Mouse (Mus musculus) small intestine, adult 2 months (tissue): ENCODE measurements around the gene Sytl1. TPM values are rescaled to one million over a fixed set of nuclear protein-coding genes. Genes with fewer than 3 reads are reported as not detected.

Source experiments
- H3K27ac ChIP-seq: fragments of 200-500 bp; 2 replicates; pipeline ENCODE4 v1.5.1; 2012; ENCODE audit warnings: low read depth, low read length, control low read depth, inconsistent platforms; ENCODE audit not compliant: insufficient read depth
- H3K27me3 ChIP-seq: fragments of 200-500 bp; 2 replicates; pipeline ENCODE4 v1.6.1; 2012; ENCODE audit warnings: mild to moderate bottlenecking, moderate library complexity, low read length, inconsistent platforms; ENCODE audit not compliant: control insufficient read depth, insufficient read depth
- H3K36me3 ChIP-seq: fragments of 200-500 bp; 2 replicates; pipeline ENCODE4 v1.6.1; 2012; ENCODE audit warnings: mild to moderate bottlenecking, low read length, control low read depth, inconsistent platforms; ENCODE audit not compliant: control insufficient read depth, insufficient read depth
- H3K4me1 ChIP-seq: fragments of 200-500 bp; 2 replicates; pipeline ENCODE4 v1.6.1; 2012; ENCODE audit warnings: low read length, inconsistent platforms, mixed read lengths; ENCODE audit not compliant: control insufficient read depth, insufficient read depth, insufficient read length
- H3K4me3 ChIP-seq: fragments of 200-500 bp; 2 replicates; pipeline ENCODE4 v1.5.1; 2012; ENCODE audit warnings: low read depth, mild to moderate bottlenecking, control low read depth, inconsistent platforms, low read length, moderate library complexity
- CTCF ChIP-seq: fragments of 200-500 bp; IDR thresholded peaks from 2 replicates; pipeline ENCODE4 v1.5.1; 2012; ENCODE audit warnings: low read depth, mild to moderate bottlenecking, control low read depth, inconsistent platforms, low read length, moderate library complexity, mixed read lengths; ENCODE audit not compliant: insufficient replicate concordance, insufficient read length; ENCODE audit errors: extremely low read depth
- POLR2A ChIP-seq: fragments of 200-500 bp; IDR thresholded peaks from 2 replicates; pipeline ENCODE4 v1.6.1; 2012; ENCODE audit warnings: low read depth, mild to moderate bottlenecking, control low read depth, inconsistent platforms, low read length, moderate library complexity
- WGBS: fragments of 180-500 bp; shearing (Covaris S2); methylation state at CpG from one replicate; pipeline ENCODE4 v1.1.7; 2018; 5-methylcytosine and 5-hydroxymethylcytosine counted together
- polyA plus RNA-seq: library from polyadenylated mRNA; depleted of rRNA; stranded (reverse); fragments of >200 nt; gene quantifications from 2 replicates; pipeline ENCODE4 v1.2.3, GENCODE M21; 2012; rRNA removed

The Sytl1 gene
- 10.9 and 12.7 TPM in 2 replicates for polyA plus RNA-seq

DNA sequence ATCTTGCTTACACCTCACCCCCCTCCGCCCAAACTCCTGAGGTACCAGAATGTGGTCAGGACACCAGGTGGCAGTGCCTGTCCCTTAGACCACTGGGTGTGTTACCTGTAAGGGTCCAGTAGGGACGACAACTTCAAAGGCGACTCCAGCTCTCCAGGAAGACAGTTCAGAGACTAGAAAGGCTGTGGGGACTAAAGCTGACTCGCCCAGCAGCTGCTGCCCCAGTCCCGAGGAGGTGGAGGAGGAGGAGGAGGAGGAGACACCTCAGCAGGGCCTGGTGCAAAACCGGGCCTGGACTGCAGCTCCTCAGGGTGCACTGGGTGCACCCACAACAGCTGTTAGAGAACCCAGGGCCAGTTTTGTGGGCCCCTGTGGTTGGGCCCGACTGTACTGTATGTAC lies at the start of gene Sytl1:
Gene Sytl1, minus strand, starts transcription at position 232 of the 400 bp plus-strand sequence.
- WGBS, result 15% methylated on average over 7 of the region's 7 CpGs
- Histone ChIP-seq H3K36me3 (peaks cover 28% of the 10 kb centered on the region), H3K27ac (peak within 1 kb of the TSS; percentile 10; the same call in 1 of the 2 replicates), H3K4me1 (peaks cover 5% of the 10 kb centered on the region), H3K27me3 (no peaks in the 10 kb centered on the region), H3K4me3 (peak within 1 kb of the TSS; percentile 51)
- TF ChIP-seq CTCF, result no peak
- TF ChIP-seq POLR2A, result no peak; the same call in 1 of the 2 replicates

DNA sequence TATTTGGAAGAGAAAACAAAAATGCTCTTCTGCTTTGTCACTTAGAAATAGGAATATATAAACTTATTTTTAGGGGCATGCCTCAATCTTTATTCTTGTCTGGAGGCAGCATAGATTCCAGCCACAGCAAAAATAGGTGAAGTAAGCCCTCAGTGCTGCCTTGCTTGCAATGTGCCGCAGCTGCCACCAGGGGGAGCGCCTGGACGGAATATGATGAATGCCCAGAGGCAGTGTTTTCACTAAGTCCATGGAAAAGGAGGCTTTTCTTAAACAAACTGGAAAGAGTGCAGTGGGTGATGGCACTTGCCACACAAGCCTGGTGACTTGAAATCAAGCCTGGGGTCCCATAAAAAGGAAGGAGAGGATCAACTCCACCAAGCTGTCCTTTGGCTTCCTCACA lies 47.0 kb upstream of the Sytl1 start:
- Histone ChIP-seq H3K4me3 (no peak overlapping the region), H3K27me3 (no peaks in the 10 kb centered on the region), H3K27ac (no peak overlapping the region), H3K4me1 (peaks cover under 1% of the 10 kb centered on the region; the same call in 1 of the 2 replicates), H3K36me3 (peaks cover 16% of the 10 kb centered on the region)
- TF ChIP-seq POLR2A (no peak), CTCF (peak; percentile 98)
- WGBS, result 0% methylated on average over 3 of the region's 3 CpGs

DNA sequence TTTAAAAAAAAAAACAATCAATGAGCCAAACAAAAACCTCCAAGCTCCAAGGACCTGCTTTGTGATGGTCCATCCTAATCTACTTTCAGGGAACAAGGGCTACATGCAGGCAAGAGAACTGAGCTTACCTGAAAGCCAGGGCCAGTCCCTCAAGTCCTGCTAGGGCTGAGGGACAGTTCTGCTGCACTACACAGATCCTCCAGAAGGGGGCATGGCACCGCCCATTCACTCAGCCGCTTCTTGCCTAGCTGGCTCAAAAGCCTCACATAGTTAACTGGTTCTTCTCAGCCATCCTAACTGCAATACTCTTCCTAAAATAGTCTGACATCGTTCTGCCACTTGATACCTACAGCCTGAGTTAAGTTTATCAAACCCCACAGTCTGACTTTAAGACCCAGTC lies 44.4 kb upstream of the Sytl1 start:
- peak; percentile 70; the same call in 1 of the 2 replicates for TF ChIP-seq CTCF
- no peak for TF ChIP-seq POLR2A
- Histone ChIP-seq H3K27me3 (no peaks in the 10 kb centered on the region), H3K36me3 (peaks cover 24% of the 10 kb centered on the region), H3K4me1 (no peaks in the 10 kb centered on the region), H3K4me3 (no peak overlapping the region), H3K27ac (no peak overlapping the region)
- 42% methylated on average over 3 of the region's 3 CpGs for WGBS

DNA sequence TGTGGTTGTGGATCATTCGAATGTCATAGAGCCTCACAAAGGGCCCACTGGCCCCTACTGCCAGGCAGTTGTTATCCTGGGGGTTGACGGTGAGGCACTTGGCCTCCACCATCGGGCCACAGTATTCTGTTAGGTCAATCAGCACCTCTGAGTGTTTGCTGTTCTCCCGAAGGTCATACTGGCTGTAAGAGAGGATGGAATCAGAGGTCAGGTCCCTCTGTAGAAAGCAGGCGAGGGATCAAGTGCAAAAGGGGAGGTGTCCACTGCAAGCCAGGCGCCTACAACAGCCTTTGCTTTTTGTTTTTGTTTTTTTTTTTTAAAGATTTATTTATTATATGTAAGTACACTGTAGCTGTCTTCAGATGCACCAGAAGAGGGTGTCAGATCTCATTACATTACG lies 42.9 kb upstream of the Sytl1 start:
- Histone ChIP-seq H3K4me3 (no peak overlapping the region), H3K36me3 (peaks cover 34% of the 10 kb centered on the region), H3K27ac (no peak overlapping the region), H3K4me1 (no peaks in the 10 kb centered on the region), H3K27me3 (no peaks in the 10 kb centered on the region)
- WGBS, result 91% methylated on average over 7 of the region's 7 CpGs
- TF ChIP-seq POLR2A (no peak), CTCF (no peak)

DNA sequence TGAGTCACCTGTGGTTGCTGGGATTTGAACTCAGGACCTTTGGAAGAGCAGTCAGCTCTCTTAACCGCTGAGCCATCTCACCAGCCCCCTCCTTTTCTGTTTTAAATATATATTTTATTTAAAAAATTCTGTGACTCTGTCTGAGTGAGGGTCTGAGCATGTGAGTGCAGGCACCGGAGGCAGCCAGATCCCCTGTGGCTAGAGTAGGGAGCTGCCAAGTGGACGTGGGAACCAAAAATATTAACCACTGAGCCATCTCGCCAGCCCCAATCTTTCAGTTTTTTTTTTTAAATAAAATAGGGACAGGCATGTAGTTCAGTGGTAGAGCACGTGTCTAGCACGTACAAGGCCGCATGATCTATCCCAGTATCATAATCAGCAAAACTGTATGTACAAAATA lies 41.9 kb upstream of the Sytl1 start:
- H3K27me3 ChIP-seq, result no peaks in the 10 kb centered on the region
- peaks cover 44% of the 10 kb centered on the region for H3K36me3 ChIP-seq

DNA sequence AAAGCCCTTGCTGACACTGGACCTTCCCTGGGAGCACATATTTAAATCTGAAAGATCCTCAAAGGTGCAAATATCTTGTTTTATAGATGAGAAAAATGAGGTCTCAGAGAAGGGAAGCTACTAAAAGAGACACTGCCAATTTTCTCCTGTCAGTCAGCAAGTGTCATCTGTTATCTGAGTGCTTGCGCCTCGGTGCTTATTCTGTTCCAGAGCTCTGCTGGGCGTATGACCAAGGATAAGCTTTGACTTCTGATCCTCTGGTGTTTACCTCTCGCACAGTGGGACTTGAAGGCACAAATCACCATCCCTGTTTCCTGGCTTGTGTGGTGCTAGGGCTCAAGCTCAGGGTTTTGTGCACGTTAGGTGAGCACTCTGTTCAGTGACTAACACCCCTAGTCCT lies 39.8 kb upstream of the Sytl1 start:
- TF ChIP-seq POLR2A (no peak), CTCF (no peak)
- H3K27me3 ChIP-seq, result no peaks in the 10 kb centered on the region
- WGBS, result 77% methylated on average over 5 of the region's 5 CpGs
- no peaks in the 10 kb centered on the region for H3K4me1 ChIP-seq
- H3K4me3 ChIP-seq, result no peak overlapping the region
- no peak overlapping the region for H3K27ac ChIP-seq
- H3K36me3 ChIP-seq, result peaks cover 42% of the 10 kb centered on the region

More for the DNA sequence above, 41.9 kb upstream of the Sytl1 start:
- H3K4me1 ChIP-seq, result no peaks in the 10 kb centered on the region
- no peak overlapping the region for H3K27ac ChIP-seq
- TF ChIP-seq POLR2A (no peak), CTCF (no peak)
- 96% methylated on average over 7 of the region's 7 CpGs for WGBS
- H3K4me3 ChIP-seq, result no peak overlapping the region

DNA sequence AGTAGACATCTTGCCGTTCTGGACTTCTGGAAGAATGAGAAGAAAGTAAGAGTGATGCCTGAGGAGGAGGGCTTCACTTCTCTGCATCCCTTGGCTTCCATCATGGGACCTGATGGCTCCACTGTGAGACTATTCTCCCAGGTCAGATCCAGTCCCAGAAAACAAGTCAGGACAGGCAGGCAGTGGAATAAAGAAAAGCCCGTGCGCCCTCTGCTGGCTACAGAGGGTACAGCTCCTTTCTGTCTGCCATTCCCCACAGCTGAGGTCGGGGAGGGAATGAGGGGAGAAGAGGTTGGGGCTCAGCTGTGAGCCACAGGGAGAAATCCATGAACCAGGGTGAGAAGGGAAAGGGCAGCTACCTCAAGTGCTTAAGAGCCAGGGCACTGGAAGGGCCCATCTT lies 38.9 kb upstream of the Sytl1 start:
- H3K36me3 ChIP-seq, result peaks cover 42% of the 10 kb centered on the region
- TF ChIP-seq POLR2A (no peak), CTCF (peak; percentile 88; the same call in 1 of the 2 replicates)
- WGBS, result 29% methylated on average over 4 of the region's 4 CpGs
- H3K4me3 ChIP-seq, result no peak overlapping the region
- H3K4me1 ChIP-seq, result no peaks in the 10 kb centered on the region
- no peak overlapping the region for H3K27ac ChIP-seq
- H3K27me3 ChIP-seq, result no peaks in the 10 kb centered on the region
